Mouse (Mus musculus) heart, embryonic 10.5 days (tissue): Measurements from ENCODE around the gene Mageh1. TPM values are rescaled to one million over a fixed set of nuclear protein-coding genes. Genes with fewer than 3 reads are reported as not detected.
"Not testable (repeated sequence)": the region's sequence is repeated elsewhere in the genome, so short reads cannot be mapped to it uniquely, and the experiment has no call there.

ENCODE experiments used
- DNase-seq: peaks from one replicate; pipeline ENCODE4 v3.0.0-alpha.2; 2017; ENCODE audit warnings: low spot score
- H3K27ac ChIP-seq: fragments of 300-500 bp; sonication (generic); 2 replicates; pipeline ENCODE4 v1.5.1; 2016; ENCODE audit warnings: mild to moderate bottlenecking
- H3K27me3 ChIP-seq: fragments of 300-500 bp; sonication (generic); 2 replicates; pipeline ENCODE4 v1.6.1; 2016; ENCODE audit warnings: mild to moderate bottlenecking; ENCODE audit not compliant: poor library complexity, insufficient read depth, severe bottlenecking
- H3K36me3 ChIP-seq: fragments of 300-500 bp; sonication (generic); 2 replicates; pipeline ENCODE4 v1.6.1; 2016; ENCODE audit warnings: mild to moderate bottlenecking, moderate library complexity
- H3K4me1 ChIP-seq: fragments of 300-500 bp; sonication (generic); 2 replicates; pipeline ENCODE4 v1.6.1; 2016; ENCODE audit warnings: mild to moderate bottlenecking
- H3K4me3 ChIP-seq: fragments of 300-500 bp; sonication (generic); 2 replicates; pipeline ENCODE4 v1.5.1; 2016; ENCODE audit warnings: mild to moderate bottlenecking, moderate library complexity
- H3K9me3 ChIP-seq: fragments of 300-500 bp; sonication (generic); 2 replicates; pipeline ENCODE4 v1.6.1; 2016; ENCODE audit warnings: mild to moderate bottlenecking, moderate library complexity
- WGBS: fragments of 180-500 bp; shearing (Covaris S2); methylation state at CpG from one replicate; pipeline ENCODE4 v1.1.7; 2016; 5-methylcytosine and 5-hydroxymethylcytosine counted together
- polyA plus RNA-seq: library from polyadenylated mRNA; unstranded; fragments of >200 nt; fragmentation: Nextera tagmentation; extraction: Ambion mirVana; gene quantifications from 2 replicates; pipeline ENCODE4 v1.2.1, GENCODE M21; 2016

Mageh1 gene
- polyA plus RNA-seq, result 23.3 and 30.3 TPM in 2 replicates

DNA sequence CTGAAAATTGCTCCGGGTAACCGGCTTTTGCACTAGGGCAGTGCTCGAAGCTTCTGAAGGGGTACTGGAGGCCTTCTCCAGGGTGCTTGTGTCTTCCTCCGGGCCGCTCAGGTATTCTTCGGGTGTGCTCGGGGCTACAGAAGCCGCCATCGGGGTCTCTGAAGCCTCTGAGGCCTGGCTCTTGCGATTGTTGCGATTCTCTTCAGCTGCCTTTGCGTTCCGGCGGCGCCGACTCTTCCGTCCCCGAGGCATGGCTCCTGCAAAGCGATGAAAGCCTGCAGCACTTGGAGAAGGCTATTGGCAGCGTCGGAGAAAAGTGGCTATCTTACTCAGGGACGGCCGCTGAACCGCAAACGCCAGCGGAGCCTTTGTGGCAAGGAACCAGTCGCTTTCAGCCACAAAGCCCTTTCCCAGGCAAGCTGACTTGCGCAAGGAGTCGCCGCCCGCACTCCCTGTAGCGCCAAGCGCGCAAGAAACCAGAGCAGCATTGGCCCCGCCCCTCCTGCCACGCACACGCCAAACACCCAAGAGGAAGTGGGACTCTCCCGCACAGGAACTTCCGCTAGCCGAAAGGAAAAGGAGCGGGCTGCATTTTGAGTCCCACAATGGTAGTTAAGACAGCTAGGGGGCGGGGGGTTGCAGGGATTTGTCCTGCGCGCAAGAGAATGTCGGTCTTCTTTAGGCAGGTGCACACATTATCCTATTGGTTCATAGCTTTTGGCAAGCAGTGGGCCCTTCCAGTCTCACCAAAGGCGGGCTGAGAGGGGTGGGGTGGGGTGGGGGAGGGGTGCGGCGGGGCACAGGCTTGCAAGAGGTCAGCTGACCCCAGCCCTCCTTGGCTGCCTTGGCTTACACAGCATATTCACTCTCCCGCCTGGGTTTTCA, at the start of gene Mageh1:
Gene Mageh1 (minus strand): TSS at position 489 of the 885 bp plus-strand sequence.
- WGBS, result 16% methylated on average over 49 of the region's 49 CpGs
- Histone ChIP-seq H3K9me3 (no peaks in the 10 kb centered on the region), H3K27ac (peak within 1 kb of the TSS; percentile 86), H3K4me3 (peak within 1 kb of the TSS; percentile 64), H3K27me3 (peaks cover 13% of the 10 kb centered on the region), H3K36me3 (no peaks in the 10 kb centered on the region), H3K4me1 (no peaks in the 10 kb centered on the region)
- DNase-seq, result peak; percentile 90

DNA sequence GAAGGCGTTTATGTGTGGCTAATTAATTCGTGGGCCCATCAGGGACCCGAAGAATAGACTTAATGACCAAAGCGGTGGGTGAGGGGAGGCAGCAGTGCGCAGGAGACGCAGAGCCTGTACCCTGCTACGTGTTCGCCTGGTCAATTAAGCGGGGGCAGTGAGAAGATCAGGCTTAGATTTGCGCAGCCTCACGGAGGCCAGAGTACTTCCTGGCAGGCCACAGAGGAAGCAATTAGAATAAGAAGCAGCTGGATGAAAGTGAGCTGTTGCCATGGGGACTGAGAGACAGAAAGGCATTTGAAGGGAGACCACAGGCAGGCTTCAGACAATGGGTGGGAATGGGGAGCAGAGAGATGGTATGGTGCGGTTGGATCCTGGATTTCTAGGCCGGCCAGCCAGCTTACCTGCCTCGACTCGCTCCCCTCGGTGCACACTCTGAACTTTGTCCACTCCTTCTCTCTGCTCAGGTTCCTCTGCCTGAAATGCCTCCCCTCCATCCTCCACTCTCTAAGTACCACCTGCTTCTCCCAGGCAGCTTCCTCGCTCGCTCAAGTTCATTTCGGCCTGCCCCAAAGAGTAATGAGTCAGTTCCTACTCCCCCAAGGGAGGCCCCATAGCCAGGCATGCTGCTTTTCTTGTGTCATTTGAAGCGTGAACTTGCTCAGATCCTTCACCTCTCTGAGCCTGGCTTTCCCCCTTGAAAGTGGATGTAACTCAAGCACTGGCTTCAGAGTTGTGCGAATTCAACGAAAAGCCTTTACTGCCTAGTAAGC, 783 bp upstream of the Mageh1 start:
- not testable (repeated sequence) for DNase-seq, H3K36me3 ChIP-seq, H3K9me3 ChIP-seq, H3K27ac ChIP-seq, H3K4me1 ChIP-seq
- 12% methylated on average over 8 of the region's 22 CpGs for WGBS
- H3K27me3 ChIP-seq, result peaks cover 16% of the 10 kb centered on the region
- H3K4me3 ChIP-seq, result peak overlapping the region; percentile 64

DNA sequence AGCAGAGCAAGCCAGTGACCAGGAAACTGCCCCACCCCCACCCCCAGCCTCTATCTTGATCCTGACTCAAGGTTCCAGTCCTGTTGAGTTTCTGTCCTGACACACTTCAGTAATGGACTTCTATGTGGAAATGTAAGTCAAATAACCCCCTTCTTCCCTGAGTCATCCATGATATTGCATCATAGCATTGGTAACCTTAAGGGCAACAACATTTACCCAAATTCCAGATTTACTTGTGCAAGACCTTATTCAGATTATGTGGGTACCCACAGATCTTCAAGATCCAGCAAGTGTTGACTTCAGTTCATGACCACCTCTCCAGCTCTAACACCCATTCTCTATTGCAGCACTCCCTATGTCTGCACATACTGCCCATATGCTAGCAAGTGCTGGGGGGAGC, 5.8 kb downstream of the Mageh1 start:
- not testable (repeated sequence) for DNase-seq, H3K4me1 ChIP-seq, H3K4me3 ChIP-seq, H3K27ac ChIP-seq, H3K27me3 ChIP-seq, H3K36me3 ChIP-seq, H3K9me3 ChIP-seq

DNA sequence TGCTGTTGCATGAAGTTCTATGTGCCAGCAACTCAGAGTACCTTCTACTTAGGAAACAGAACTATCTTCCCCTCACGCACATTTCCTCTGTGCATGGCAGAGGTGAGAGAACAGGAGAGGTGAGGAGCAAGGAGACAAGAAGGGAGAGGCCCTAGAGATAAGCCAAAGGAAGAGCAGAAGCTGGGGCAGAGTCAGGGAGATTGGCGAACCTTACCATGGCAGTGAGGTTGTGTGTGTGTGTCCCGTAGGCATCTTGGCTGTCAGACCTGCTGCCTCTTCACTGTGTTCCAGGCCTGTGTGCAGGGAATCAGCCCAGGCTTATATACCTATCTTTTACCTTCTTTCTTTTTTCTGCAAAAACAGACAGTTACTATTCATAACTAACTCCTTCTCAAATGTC, 11.7 kb downstream of the Mageh1 start:
- not testable (repeated sequence) for H3K9me3 ChIP-seq, H3K4me3 ChIP-seq, H3K27me3 ChIP-seq, H3K36me3 ChIP-seq, H3K4me1 ChIP-seq, DNase-seq, H3K27ac ChIP-seq
- 93% methylated on average over 3 of the region's 3 CpGs for WGBS

DNA sequence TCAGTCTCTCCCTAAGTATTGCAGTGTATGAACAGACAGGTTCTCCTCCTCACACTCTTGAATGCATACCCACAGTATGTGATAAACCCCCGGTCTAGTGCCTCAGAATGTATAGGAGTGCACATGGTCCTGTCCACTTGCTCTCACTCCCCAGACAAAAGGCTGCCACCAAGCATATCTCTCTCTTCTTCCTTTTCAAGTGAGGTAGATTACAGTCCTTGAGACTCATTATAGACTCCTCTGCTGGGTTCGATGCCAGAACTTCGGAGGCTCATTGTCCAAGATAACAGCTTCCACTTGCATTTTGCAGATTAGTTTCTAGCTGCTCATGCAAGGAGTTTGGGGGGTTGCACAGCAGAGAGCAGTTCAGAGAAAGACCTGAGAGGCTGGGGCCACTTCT, 12.1 kb downstream of the Mageh1 start:
- not testable (repeated sequence) for DNase-seq, H3K9me3 ChIP-seq, H3K27me3 ChIP-seq, H3K4me1 ChIP-seq, H3K27ac ChIP-seq, H3K36me3 ChIP-seq, H3K4me3 ChIP-seq
- no CpG with 5 or more reads among the region's 3 CpGs for WGBS

DNA sequence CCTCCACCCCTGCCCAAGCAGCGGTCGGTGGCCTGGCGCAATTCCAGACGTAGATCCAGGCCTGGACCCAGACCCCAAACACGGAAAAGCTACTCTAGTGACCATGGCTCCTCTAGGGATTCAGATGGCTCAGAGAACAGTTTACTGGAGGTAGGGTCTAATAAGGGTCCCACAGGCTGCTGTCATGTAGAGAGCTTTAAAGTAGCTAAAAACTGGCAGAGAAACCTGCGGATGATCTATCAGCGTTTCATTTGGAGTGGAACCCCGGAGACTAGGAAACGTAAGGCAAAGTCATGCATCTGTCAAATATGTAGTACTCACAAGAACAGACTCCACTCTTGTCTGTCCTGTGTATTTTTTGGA, 29.7 kb downstream of the Mageh1 start:
- no peaks in the 10 kb centered on the region for H3K9me3 ChIP-seq
- H3K4me1 ChIP-seq, result no peaks in the 10 kb centered on the region
- H3K36me3 ChIP-seq, result no peaks in the 10 kb centered on the region
- DNase-seq, result no peak
- H3K4me3 ChIP-seq, result peak overlapping the region; percentile 64
- peak overlapping the region; percentile 85 for H3K27ac ChIP-seq
- WGBS, result 27% methylated on average over 9 of the region's 9 CpGs
- H3K27me3 ChIP-seq, result peaks cover 21% of the 10 kb centered on the region; the same call in 1 of the 2 replicates

DNA sequence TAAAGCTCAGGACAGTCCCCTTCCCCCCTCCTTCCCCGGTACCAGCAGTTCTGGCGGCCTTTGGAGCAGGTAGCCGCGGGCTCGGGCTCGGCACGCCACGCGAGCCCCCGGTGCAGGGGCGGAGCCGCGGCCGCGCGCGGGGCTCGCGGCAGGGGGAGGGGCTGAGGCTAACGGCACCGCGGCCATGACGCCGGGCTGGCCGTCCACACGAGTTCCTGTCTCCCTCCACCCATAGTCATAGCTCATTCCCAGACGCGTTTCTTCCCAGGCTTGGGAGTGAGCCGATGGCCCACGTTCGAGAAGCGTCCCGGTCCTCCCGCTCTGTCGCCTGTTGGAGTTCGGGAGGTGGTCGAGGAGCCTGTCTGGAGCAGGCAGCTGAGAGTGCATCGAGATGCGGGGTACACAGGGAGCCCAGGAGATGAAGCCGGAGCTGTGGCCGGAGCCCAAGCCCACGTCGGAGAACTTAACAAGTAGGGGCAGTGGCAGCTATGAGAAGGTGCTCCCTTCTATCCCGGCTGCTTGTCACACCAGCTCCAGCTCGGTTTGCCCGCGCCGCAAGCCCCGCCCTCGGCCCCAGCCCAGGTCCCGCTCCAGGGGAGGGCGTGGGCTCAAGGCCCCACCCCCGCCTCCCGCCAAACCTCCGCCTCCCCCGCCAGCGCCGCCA, 30.2 kb downstream of the Mageh1 start:
- peaks cover 16% of the 10 kb centered on the region; the same call in 1 of the 2 replicates for H3K27me3 ChIP-seq
- DNase-seq, result peak; percentile 78
- WGBS, result 20% methylated on average over 56 of the region's 58 CpGs
- H3K9me3 ChIP-seq, result no peaks in the 10 kb centered on the region
- H3K36me3 ChIP-seq, result no peaks in the 10 kb centered on the region
- peak overlapping the region; percentile 85 for H3K27ac ChIP-seq
- H3K4me3 ChIP-seq, result peak overlapping the region; percentile 64
- H3K4me1 ChIP-seq, result no peaks in the 10 kb centered on the region

DNA sequence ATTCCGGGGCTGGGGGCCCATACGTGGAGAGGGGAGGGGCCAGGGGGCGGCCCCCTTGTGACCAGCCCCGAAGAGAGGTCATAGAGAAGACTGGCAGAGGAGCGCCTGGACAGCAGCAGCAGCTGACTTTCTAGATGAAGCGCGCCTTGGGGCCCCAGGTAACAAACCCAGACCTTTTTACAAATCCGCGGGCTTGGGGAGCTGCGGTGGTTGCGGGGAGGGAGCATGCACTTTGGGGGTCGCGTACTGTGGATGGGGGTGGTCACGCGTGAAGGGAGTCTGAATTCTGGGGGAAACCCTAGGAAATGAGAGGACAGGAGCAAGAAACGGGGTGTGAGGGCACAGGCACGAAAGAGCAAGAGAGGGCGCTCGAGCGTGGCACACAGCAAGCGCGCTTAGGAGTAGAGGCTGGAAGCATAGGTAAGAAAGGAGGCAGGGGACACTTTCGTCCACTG, 31.0 kb downstream of the Mageh1 start, which contains the start of gene Usp51:
Gene Usp51 (plus strand): TSS at position 83 of the 455 bp plus-strand sequence.
- Histone ChIP-seq H3K4me1 (no peaks in the 10 kb centered on the region), H3K4me3 (peak within 1 kb of the TSS; percentile 64), H3K36me3 (no peaks in the 10 kb centered on the region), H3K27ac (peak within 1 kb of the TSS; percentile 85), H3K27me3 (peaks cover 8% of the 10 kb centered on the region; the same call in 1 of the 2 replicates), H3K9me3 (no peaks in the 10 kb centered on the region)
- DNase-seq, result peak; percentile 75
- 19% methylated on average over 23 of the region's 23 CpGs for WGBS

DNA sequence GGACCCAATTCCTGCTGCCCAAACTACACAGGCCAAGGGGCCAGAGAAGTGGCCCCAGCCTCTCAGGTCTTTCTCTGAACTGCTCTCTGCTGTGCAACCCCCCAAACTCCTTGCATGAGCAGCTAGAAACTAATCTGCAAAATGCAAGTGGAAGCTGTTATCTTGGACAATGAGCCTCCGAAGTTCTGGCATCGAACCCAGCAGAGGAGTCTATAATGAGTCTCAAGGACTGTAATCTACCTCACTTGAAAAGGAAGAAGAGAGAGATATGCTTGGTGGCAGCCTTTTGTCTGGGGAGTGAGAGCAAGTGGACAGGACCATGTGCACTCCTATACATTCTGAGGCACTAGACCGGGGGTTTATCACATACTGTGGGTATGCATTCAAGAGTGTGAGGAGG, 41.3 kb downstream of the Mageh1 start:
- H3K27me3 ChIP-seq, H3K4me3 ChIP-seq, H3K36me3 ChIP-seq, H3K27ac ChIP-seq, DNase-seq, H3K9me3 ChIP-seq, H3K4me1 ChIP-seq: not testable (repeated sequence)
- WGBS, result no CpG with 5 or more reads among the region's 3 CpGs

DNA sequence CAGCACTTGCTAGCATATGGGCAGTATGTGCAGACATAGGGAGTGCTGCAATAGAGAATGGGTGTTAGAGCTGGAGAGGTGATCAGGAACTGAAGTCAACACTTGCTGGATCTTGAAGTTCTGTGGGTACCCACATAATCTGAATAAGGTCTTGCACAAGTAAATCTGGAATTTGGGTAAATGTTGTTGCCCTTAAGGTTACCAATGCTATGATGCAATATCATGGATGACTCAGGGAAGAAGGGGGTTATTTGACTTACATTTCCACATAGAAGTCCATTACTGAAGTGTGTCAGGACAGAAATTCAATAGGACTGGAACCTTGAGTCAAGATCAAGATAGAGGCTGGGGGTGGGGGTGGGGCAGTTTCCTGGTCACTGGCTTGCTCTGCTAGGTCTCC, 47.5 kb downstream of the Mageh1 start:
- not testable (repeated sequence) for H3K27ac ChIP-seq, H3K27me3 ChIP-seq, H3K36me3 ChIP-seq, H3K4me1 ChIP-seq, H3K9me3 ChIP-seq, DNase-seq, H3K4me3 ChIP-seq
